Mouse (Mus musculus) colon, adult 2 months (tissue): ENCODE measurements around the gene Stk40. TPM values are rescaled to one million over a fixed set of nuclear protein-coding genes. Genes with fewer than 3 reads are reported as not detected.

ENCODE experiments used
- polyA plus RNA-seq: library from polyadenylated mRNA; depleted of rRNA; stranded (reverse); fragments of >200 nt; gene quantifications from 2 replicates; pipeline ENCODE4 v1.2.3, GENCODE M21; 2012; rRNA removed

Stk40 gene
- 36.5 and 38.8 TPM in 2 replicates for polyA plus RNA-seq

GRCm38 (mm10) chr4:126103590-126104068 is at the start of gene Stk40:
Gene Stk40, plus strand, starts transcription at chr4:126103957.

GRCm38 (mm10) chr4:126058134-126058996 is 45.4 kb upstream of the Stk40 start, which contains the start of gene Oscp1:
Gene Oscp1, plus strand, starts transcription at chr4:126058565.

GRCm38 (mm10) chr4:126096464-126097111 is 7.2 kb upstream of the Stk40 start, which contains the start of gene Lsm10:
Gene Lsm10, plus strand, starts transcription at chr4:126096623.

DNA sequence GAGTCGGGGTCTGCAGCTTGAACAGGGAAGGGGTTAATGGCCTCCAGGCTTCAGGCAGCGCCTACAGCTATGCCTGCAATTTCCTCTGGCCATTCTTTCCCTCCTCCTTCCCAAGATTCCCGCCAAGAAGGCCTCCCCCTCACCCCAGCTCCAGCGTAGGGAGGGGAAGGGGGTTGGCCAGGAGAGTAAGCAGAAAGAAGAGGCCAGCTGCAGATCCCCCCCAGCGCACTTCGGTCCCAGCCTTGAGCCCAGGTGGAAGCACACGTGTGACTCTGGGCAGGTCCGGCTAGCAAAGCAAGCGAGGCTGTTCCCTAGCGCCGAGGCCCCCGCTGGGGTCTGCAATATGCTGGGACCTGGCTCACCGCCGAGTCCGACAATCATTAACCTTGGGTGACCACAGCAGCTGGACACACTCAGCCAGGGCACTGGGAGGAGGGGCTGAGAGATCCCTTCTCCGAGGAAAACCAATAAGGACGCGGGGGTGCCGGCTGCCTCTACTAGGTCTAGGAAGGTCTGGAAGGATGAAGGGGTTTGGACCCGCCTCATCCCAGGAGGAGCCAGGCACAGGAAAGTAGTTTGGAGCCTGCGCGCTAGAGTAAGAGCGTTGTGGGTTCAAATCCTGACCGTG is 43.9 kb downstream of the Stk40 start, which contains the start of gene Eva1b:
Gene Eva1b, plus strand, starts transcription at position 212 of the 628 bp plus-strand sequence.

GRCm38 (mm10) chr4:126163067-126163659 is 59.4 kb downstream of the Stk40 start, which contains the start of gene Sh3d21:
Gene Sh3d21, minus strand, starts transcription at chr4:126163491.

Other genes starting within 250 kb of the Stk40 start
- 1.7 TPM in 2 replicates for gene Csf3r, start 79.4 kb upstream of the Stk40 start, polyA plus RNA-seq
- gene Mrps15, start 57.0 kb upstream of the Stk40 start, polyA plus RNA-seq = 78.9 and 79.6 TPM in 2 replicates
- gene Oscp1, start 45.4 kb upstream of the Stk40 start, polyA plus RNA-seq = 1.3 and 1.9 TPM in 2 replicates
- 21.2 and 25.2 TPM in 2 replicates for gene Lsm10, start 7.3 kb upstream of the Stk40 start, polyA plus RNA-seq
- 78.9 and 83.2 TPM in 2 replicates for gene Eva1b, start 43.8 kb downstream of the Stk40 start, polyA plus RNA-seq
- gene Sh3d21, start 59.5 kb downstream of the Stk40 start, polyA plus RNA-seq = 19.7 and 25.5 TPM in 2 replicates
- 31.9 and 36.5 TPM in 2 replicates for gene Thrap3, start 98.8 kb downstream of the Stk40 start, polyA plus RNA-seq
- 62.3 and 63.5 TPM in 2 replicates for gene Map7d1, start 152.4 kb downstream of the Stk40 start, polyA plus RNA-seq
- gene Trappc3, start 158.4 kb downstream of the Stk40 start, polyA plus RNA-seq = 30.9 and 35.9 TPM in 2 replicates
- gene Col8a2, start 182.8 kb downstream of the Stk40 start, polyA plus RNA-seq = 2.5 and 2.7 TPM in 2 replicates
- gene Adprhl2, start 217.7 kb downstream of the Stk40 start, polyA plus RNA-seq = 48.0 and 57.9 TPM in 2 replicates
- 1.8 TPM in 2 replicates for gene Tekt2, start 221.7 kb downstream of the Stk40 start, polyA plus RNA-seq